Mouse (Mus musculus): ENCODE data around the gene Qtrt1. TPM values are rescaled to one million over a fixed set of nuclear protein-coding genes. Genes with fewer than 3 reads are reported as not detected.

Qtrt1 gene
- polyA plus RNA-seq, 1 experiment: 23.7 TPM

DNA sequence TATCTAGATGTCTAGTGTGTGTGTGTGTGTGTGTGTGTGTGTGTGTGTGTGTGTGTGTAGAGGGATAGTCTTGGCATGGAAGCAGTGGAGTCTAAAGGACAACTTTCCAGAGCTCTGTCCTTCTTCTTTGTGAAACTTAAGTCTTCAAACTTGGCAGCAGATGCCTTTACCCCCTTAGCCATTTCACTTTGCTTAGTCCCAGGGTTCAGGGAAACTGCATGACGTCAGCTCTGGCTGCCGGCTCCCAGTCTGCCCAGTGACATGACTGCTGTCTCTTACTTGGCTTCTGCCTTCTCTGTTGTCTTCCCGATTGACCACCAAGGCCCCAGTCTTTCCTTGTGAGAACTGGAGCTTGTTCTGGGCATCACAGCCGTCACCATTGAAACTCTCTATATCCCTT lies 42.9 kb downstream of the Qtrt1 start:
- Histone ChIP-seq H3K36me3 (ENCODE audit: control insufficient read depth, insufficient read depth, low read length) (no peaks in the 10 kb centered on the region), H3K4me1 (ENCODE audit: control insufficient read depth, insufficient read depth, low read length) (peaks cover 29% of the 10 kb centered on the region), H3K4me3 (ENCODE audit: insufficient read depth, low read depth, low read length) (no peak overlapping the region), H3K27ac (ENCODE audit: insufficient read depth, low read depth, low read length) (no peak overlapping the region), H3K27me3 (replicated peaks; ENCODE audit: control insufficient read depth, insufficient read depth, low read length) (no peaks in the 10 kb centered on the region)
- 58% methylated on average over 4 of the region's 4 CpGs for WGBS
- DNase-seq: peak; percentile 62
- no peak for TF ChIP-seq CTCF (conservative IDR thresholded peaks at IDR 0.05; ENCODE audit: insufficient read depth, insufficient read length, low read depth, low read length)
- no peak for TF ChIP-seq POLR2A (IDR thresholded peaks at IDR 0.05; ENCODE audit: low read depth, low read length)

DNA sequence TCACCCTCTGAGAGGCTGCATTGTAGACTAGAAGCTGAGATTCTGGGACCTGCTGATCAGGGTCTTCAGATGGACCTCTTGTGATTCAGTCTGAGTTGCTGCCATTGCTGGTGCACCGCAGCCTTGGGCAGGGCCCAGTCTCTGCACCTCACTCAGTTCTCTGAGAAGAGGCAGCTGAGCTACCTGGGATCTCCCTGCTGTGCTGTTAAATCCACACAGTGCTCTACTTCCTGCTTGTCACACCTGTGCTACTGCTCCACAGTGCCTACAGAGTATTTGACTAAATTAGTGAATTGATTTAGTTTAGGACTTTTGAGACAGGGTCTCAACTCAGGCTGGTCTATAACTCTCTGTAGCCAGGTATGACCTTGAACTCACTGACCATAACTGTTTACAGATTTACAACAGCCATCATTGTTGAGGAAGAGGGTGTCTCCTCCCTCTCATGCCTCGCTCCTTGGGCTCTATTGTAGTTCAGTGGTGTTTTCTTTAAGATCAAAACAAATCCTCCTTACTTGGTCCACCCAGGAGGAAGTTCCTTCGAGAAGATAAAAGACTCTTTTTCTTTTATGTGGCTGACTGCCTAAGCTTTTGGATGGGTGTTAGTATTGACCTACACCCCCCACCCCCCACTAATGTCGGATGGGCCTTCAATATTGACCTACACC lies 43.6 kb downstream of the Qtrt1 start:
- H3K4me1 ChIP-seq (ENCODE audit: control insufficient read depth, insufficient read depth, low read length): peaks cover 31% of the 10 kb centered on the region
- DNase-seq: no peak
- no peaks in the 10 kb centered on the region for H3K36me3 ChIP-seq (ENCODE audit: control insufficient read depth, insufficient read depth, low read length)
- H3K27me3 ChIP-seq (replicated peaks; ENCODE audit: control insufficient read depth, insufficient read depth, low read length): no peaks in the 10 kb centered on the region
- WGBS: 50% methylated on average over 4 of the region's 4 CpGs
- TF ChIP-seq CTCF (conservative IDR thresholded peaks at IDR 0.05; ENCODE audit: insufficient read depth, insufficient read length, low read depth, low read length) (no peak), POLR2A (IDR thresholded peaks at IDR 0.05; ENCODE audit: low read depth, low read length) (no peak)
- no peak overlapping the region for H3K4me3 ChIP-seq (ENCODE audit: insufficient read depth, low read depth, low read length)
- no peak overlapping the region for H3K27ac ChIP-seq (ENCODE audit: insufficient read depth, low read depth, low read length)

- Histone ChIP-seq H3K27ac (ENCODE audit: insufficient read depth, low read depth, low read length) (no peak overlapping the region), H3K27me3 (replicated peaks; ENCODE audit: control insufficient read depth, insufficient read depth, low read length) (no peaks in the 10 kb centered on the region), H3K36me3 (ENCODE audit: control insufficient read depth, insufficient read depth, low read length) (no peaks in the 10 kb centered on the region), H3K4me3 (ENCODE audit: insufficient read depth, low read depth, low read length) (no peak overlapping the region), H3K4me1 (ENCODE audit: control insufficient read depth, insufficient read depth, low read length) (peaks cover 38% of the 10 kb centered on the region)
- WGBS: 75% methylated on average over 7 of the region's 7 CpGs
- no peak for TF ChIP-seq POLR2A (IDR thresholded peaks at IDR 0.05; ENCODE audit: low read depth, low read length)
- no peak for TF ChIP-seq CTCF (conservative IDR thresholded peaks at IDR 0.05; ENCODE audit: insufficient read depth, insufficient read length, low read depth, low read length)
- no peak for DNase-seq
These were observed 44.8 kb downstream of the Qtrt1 start for GRCm38 (mm10) chr9:21456246-21456929.

GRCm38 (mm10) chr9:21456930-21457634 lies 45.4 kb downstream of the Qtrt1 start:
- 75% methylated on average over 10 of the region's 10 CpGs for WGBS
- Histone ChIP-seq H3K4me3 (ENCODE audit: insufficient read depth, low read depth, low read length) (no peak overlapping the region), H3K27ac (ENCODE audit: insufficient read depth, low read depth, low read length) (no peak overlapping the region), H3K27me3 (replicated peaks; ENCODE audit: control insufficient read depth, insufficient read depth, low read length) (no peaks in the 10 kb centered on the region), H3K4me1 (ENCODE audit: control insufficient read depth, insufficient read depth, low read length) (peaks cover 44% of the 10 kb centered on the region), H3K36me3 (ENCODE audit: control insufficient read depth, insufficient read depth, low read length) (no peaks in the 10 kb centered on the region)
- no peak for TF ChIP-seq CTCF (conservative IDR thresholded peaks at IDR 0.05; ENCODE audit: insufficient read depth, insufficient read length, low read depth, low read length)
- TF ChIP-seq POLR2A (IDR thresholded peaks at IDR 0.05; ENCODE audit: low read depth, low read length): no peak
- DNase-seq: no peak

DNA sequence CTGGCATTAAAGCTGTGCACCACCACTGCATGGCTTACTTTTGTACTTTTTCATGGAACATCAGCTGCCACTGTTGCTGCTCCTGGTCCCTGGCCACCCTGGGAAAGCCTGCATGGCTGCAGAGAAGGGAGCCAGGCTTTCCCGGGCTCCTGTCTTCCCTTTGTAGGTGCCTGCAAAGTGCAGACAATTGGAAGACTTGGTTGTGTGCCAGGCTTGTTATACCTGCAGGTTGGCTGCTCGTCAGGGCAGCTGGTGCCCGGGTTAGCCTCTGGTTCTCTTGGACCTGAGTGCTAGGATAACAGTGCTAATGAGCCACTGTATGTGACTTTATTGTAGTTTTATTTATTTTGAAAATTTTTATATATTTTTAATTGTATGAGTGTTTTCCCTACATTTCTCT lies 47.2 kb downstream of the Qtrt1 start:
- H3K4me1 ChIP-seq (ENCODE audit: control insufficient read depth, insufficient read depth, low read length): peaks cover 51% of the 10 kb centered on the region
- H3K27ac ChIP-seq (ENCODE audit: insufficient read depth, low read depth, low read length): peak overlapping the region; percentile 79; the same call in 1 of the 2 replicates
- H3K36me3 ChIP-seq (ENCODE audit: control insufficient read depth, insufficient read depth, low read length): no peaks in the 10 kb centered on the region
- no peaks in the 10 kb centered on the region for H3K27me3 ChIP-seq (replicated peaks; ENCODE audit: control insufficient read depth, insufficient read depth, low read length)
- 46% methylated on average over 3 of the region's 3 CpGs for WGBS
- no peak overlapping the region for H3K4me3 ChIP-seq (ENCODE audit: insufficient read depth, low read depth, low read length)
- TF ChIP-seq CTCF (conservative IDR thresholded peaks at IDR 0.05; ENCODE audit: insufficient read depth, insufficient read length, low read depth, low read length): no peak
- no peak for TF ChIP-seq POLR2A (IDR thresholded peaks at IDR 0.05; ENCODE audit: low read depth, low read length)
- peak; percentile 44 for DNase-seq

DNA sequence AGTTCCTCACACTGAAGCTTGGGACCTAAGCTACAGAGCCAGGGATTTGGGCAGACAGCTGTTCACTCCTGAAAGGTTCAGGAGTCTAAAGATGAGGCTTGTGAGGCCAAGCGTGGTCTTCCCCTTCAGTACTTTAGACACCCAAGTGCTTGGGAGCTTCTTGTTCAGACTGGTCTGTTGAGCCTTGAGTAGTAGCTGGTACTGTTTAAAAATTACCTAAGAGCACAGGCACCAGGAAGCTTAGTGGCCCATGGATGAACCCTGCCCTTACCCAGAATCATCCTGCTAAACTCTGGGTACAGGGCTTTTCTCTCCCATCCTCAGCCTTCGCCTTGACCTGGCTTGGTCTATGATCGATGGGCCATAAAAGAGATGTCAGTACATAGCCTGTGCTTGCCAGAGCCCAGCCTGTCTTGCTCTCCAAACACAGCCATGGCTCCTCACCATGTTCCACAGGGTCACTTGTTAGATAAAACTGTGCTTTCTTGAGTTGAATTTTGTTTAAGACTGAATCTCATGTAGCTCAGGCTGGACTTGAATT lies 48.8 kb downstream of the Qtrt1 start:
- H3K36me3 ChIP-seq (ENCODE audit: control insufficient read depth, insufficient read depth, low read length): no peaks in the 10 kb centered on the region
- TF ChIP-seq CTCF (conservative IDR thresholded peaks at IDR 0.05; ENCODE audit: insufficient read depth, insufficient read length, low read depth, low read length) (no peak), POLR2A (IDR thresholded peaks at IDR 0.05; ENCODE audit: low read depth, low read length) (no peak)
- peaks cover 45% of the 10 kb centered on the region for H3K4me1 ChIP-seq (ENCODE audit: control insufficient read depth, insufficient read depth, low read length)
- DNase-seq: peak; percentile 82
- H3K4me3 ChIP-seq (ENCODE audit: insufficient read depth, low read depth, low read length): no peak overlapping the region
- no peaks in the 10 kb centered on the region for H3K27me3 ChIP-seq (replicated peaks; ENCODE audit: control insufficient read depth, insufficient read depth, low read length)
- peak overlapping the region; percentile 79 for H3K27ac ChIP-seq (ENCODE audit: insufficient read depth, low read depth, low read length)
- 38% methylated on average over 3 of the region's 3 CpGs for WGBS
